Mouse (Mus musculus) liver, embryonic 11.5 days (tissue): ENCODE measurements at regions not wholly inside any gene's neighbourhood (a gene's known extent, or its start where the extent isn't known, plus 50 kb on each side); places are given as distances from the start of the nearest gene placed in this dataset.

Experiments
- ATAC-seq: fragments of 200-750 bp; cut with Nextera tagmentation; replicated peaks from 2 replicates; pipeline ENCODE4 v1.8.0; 2017; ENCODE audit warnings: moderate number of reproducible peaks, mild to moderate bottlenecking, moderate TSS enrichment, moderate library complexity; ENCODE audit not compliant: low FRiP score
- DNase-seq: peaks from one replicate; pipeline ENCODE4 v3.0.0-alpha.2; 2017; ENCODE audit warnings: low spot score
- H3K27ac ChIP-seq: fragments of 300-500 bp; sonication (generic); 2 replicates; pipeline ENCODE4 v1.5.1; 2014; ENCODE audit warnings: mild to moderate bottlenecking, low read depth, low read length, control low read depth
- H3K27me3 ChIP-seq: fragments of 300-500 bp; sonication (generic); replicated peaks from 2 replicates; pipeline ENCODE4 v1.6.1; 2014; ENCODE audit warnings: low read length, mixed read lengths; ENCODE audit not compliant: control insufficient read depth, insufficient read depth
- H3K36me3 ChIP-seq: fragments of 300-500 bp; sonication (generic); 2 replicates; pipeline ENCODE4 v1.6.1; 2014; ENCODE audit warnings: mild to moderate bottlenecking, low read length, moderate library complexity, mixed read lengths; ENCODE audit not compliant: control insufficient read depth, insufficient read depth
- H3K4me1 ChIP-seq: fragments of 300-500 bp; sonication (generic); replicated peaks from 2 replicates; pipeline ENCODE4 v1.6.1; 2014; ENCODE audit warnings: low read length, mixed read lengths; ENCODE audit not compliant: control insufficient read depth, insufficient read depth
- H3K4me2 ChIP-seq: fragments of 300-500 bp; sonication (generic); 2 replicates; pipeline ENCODE4 v1.6.1; 2014; ENCODE audit warnings: mild to moderate bottlenecking, control low read depth, moderate library complexity
- H3K4me3 ChIP-seq: fragments of 300-500 bp; sonication (generic); 2 replicates; pipeline ENCODE4 v1.5.1; 2014; ENCODE audit warnings: low read depth, low read length, control low read depth
- H3K9ac ChIP-seq: fragments of 300-500 bp; sonication (generic); 2 replicates; pipeline ENCODE4 v1.6.1; 2014; ENCODE audit warnings: low read depth, low read length, control low read depth
- H3K9me3 ChIP-seq: fragments of 300-500 bp; sonication (generic); 2 replicates; pipeline ENCODE4 v1.6.1; 2016; ENCODE audit warnings: low read length, inconsistent platforms, mixed read lengths; ENCODE audit not compliant: control insufficient read depth
- WGBS: fragments of 180-500 bp; shearing (Covaris S2); extraction: QIAGEN DNeasy Blood & Tissue Kit; methylation state at CpG from one replicate; pipeline ENCODE4 v1.1.7; 2014; 5-methylcytosine and 5-hydroxymethylcytosine counted together

DNA sequence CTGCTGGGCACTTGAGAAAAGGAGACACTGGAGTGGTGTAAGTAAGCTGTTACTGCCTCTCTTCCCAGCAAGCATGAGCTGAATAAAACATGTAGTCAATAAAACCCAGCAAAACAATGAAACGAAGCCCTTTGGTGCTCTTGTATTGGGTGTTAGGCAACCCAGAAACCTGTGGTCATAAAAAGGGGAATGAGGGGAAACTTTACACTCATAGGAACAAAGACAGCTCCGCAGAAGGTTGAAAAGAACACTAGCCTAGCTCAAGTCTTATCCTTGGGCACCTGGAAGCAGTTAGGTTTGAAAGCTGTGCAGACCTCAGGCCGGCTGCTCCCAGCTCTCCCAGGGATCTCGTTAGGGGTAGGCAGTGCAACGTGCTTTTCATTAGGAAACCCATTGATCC lies 193.6 kb downstream of the Mex3b start:
- H3K4me1 ChIP-seq, result no peaks in the 10 kb centered on the region
- no peak overlapping the region for H3K4me2 ChIP-seq
- no peak overlapping the region for H3K9ac ChIP-seq
- no peak overlapping the region for H3K4me3 ChIP-seq
- H3K27ac ChIP-seq, result no peak overlapping the region
- no peaks in the 10 kb centered on the region for H3K9me3 ChIP-seq
- no peaks in the 10 kb centered on the region for H3K27me3 ChIP-seq
- 65% methylated on average over 5 of the region's 5 CpGs for WGBS
- no peak for DNase-seq
- no peaks in the 10 kb centered on the region for H3K36me3 ChIP-seq
- no peak for ATAC-seq

DNA sequence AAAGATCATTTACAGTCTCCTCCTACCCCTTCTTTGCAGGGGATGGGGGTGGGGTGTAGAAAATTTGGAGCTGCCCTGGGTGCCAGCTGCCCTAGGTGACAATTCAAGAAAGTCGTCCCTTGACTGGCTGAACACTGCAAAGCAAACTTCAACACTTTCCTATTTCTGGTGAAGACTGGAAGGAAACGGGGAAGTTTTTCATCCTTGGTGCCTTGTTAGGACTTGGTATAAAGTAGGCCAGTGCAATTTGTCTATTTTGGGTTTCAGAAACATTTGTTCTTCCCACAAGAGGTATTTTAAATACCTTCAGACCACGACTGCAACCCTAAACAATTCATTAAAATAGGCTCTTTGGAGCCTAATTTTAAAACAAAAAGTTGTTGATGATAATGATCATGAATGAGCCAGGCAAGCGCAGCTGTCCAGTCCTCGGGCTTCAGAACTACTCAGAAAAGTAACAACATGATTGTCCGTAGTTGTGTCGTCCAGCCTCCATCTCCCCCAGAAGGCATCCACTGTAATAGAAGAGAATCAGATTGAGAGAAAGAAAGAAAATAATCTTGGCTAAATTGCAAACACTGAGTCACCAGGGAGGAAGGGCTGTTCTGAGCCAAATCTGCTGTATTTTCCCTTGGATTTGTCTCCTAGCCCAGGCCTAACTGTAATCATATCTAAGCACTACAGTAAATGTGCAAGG lies 194.2 kb downstream of the Mex3b start:
- no peak for DNase-seq
- WGBS, result 74% methylated on average over 7 of the region's 7 CpGs
- no peak overlapping the region for H3K27ac ChIP-seq
- no peak overlapping the region for H3K9ac ChIP-seq
- no peak for ATAC-seq
- H3K36me3 ChIP-seq, result no peaks in the 10 kb centered on the region
- no peak overlapping the region for H3K4me3 ChIP-seq
- no peaks in the 10 kb centered on the region for H3K4me1 ChIP-seq
- H3K27me3 ChIP-seq, result no peaks in the 10 kb centered on the region
- no peak overlapping the region for H3K4me2 ChIP-seq
- no peaks in the 10 kb centered on the region for H3K9me3 ChIP-seq

DNA sequence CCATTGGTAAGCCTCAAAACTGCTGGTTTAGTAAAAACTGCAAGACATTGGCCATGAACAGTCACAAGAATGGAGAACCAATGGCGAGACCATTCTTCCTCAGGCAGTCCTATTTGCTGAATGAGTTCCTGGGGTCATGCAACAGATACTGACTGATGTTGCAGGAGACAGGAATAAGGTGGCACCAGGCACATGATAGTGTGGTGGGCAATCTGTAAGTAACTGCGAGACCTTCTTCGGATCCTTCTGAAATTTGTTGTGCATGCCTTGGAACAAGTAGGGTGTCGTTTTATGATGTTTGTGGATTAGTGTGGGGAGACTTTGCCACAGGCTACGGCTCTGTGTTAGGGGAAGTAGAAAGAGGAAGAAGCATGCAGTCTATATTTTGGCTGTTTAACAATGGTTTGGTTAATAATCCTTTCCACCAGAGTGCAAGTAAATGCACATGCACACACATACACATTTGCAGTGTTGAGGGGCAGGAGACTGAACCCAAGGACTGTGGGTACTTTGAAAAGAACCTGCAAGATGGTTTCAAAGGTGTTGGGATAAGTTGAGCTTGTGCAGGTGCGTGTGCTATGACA lies 194.9 kb downstream of the Mex3b start:
- 67% methylated on average over 6 of the region's 6 CpGs for WGBS
- no peak overlapping the region for H3K4me2 ChIP-seq
- no peaks in the 10 kb centered on the region for H3K9me3 ChIP-seq
- no peak overlapping the region for H3K9ac ChIP-seq
- no peaks in the 10 kb centered on the region for H3K4me1 ChIP-seq
- no peak overlapping the region for H3K27ac ChIP-seq
- H3K36me3 ChIP-seq, result no peaks in the 10 kb centered on the region
- no peaks in the 10 kb centered on the region for H3K27me3 ChIP-seq
- DNase-seq (no peak), ATAC-seq (no peak)
- H3K4me3 ChIP-seq, result no peak overlapping the region

DNA sequence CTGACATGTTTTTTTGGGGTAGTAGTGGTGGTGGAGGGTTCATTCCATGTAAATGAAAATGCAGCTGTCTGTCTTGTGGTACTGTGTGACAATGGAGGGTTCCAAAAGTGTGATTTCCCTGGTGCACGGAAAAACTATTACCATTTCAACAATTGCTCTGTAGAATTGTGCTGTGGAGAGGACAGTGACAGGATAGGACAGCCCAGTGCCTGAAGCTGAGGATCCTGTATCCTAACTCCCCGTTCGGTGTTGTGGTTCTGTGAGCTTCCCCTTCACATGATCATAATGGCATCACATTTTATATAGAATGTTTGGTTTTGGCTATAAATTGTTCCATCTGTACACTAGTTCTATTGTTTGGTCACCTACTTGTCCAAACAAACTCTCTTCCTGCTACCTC lies 196.4 kb downstream of the Mex3b start:
- Histone ChIP-seq H3K4me2 (no peak overlapping the region), H3K27ac (no peak overlapping the region), H3K36me3 (no peaks in the 10 kb centered on the region), H3K9ac (no peak overlapping the region), H3K9me3 (no peaks in the 10 kb centered on the region), H3K4me1 (no peaks in the 10 kb centered on the region), H3K4me3 (no peak overlapping the region), H3K27me3 (no peaks in the 10 kb centered on the region)
- ATAC-seq (no peak), DNase-seq (no peak)
- 86% methylated on average over 3 of the region's 3 CpGs for WGBS

DNA sequence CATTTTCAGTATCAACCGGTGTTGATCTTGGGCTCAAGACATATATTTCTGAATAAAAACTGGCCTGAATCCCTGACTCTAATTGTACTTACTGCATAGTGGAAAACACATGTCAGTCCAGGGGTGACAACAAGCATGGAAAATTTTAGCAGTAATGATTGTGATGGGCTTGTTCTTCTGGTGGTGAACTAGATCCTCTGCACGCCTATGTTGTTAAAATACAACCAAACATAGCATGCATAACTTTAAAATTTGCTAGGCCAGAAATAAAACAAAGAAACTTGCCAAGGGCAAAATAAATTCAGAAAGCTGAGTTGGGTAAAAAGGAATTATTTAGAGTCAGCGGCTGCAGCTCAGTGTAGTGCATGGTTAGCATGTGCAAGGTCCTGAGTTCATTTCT lies 198.2 kb downstream of the Mex3b start:
- H3K4me1 ChIP-seq, result no peaks in the 10 kb centered on the region
- no peaks in the 10 kb centered on the region for H3K9me3 ChIP-seq
- H3K9ac ChIP-seq, result no peak overlapping the region
- no peaks in the 10 kb centered on the region for H3K36me3 ChIP-seq
- H3K27me3 ChIP-seq, result no peaks in the 10 kb centered on the region
- ATAC-seq (no peak), DNase-seq (no peak)
- no peak overlapping the region for H3K4me3 ChIP-seq
- no peak overlapping the region for H3K27ac ChIP-seq
- 85% methylated on average over 3 of the region's 3 CpGs for WGBS
- no peak overlapping the region for H3K4me2 ChIP-seq

DNA sequence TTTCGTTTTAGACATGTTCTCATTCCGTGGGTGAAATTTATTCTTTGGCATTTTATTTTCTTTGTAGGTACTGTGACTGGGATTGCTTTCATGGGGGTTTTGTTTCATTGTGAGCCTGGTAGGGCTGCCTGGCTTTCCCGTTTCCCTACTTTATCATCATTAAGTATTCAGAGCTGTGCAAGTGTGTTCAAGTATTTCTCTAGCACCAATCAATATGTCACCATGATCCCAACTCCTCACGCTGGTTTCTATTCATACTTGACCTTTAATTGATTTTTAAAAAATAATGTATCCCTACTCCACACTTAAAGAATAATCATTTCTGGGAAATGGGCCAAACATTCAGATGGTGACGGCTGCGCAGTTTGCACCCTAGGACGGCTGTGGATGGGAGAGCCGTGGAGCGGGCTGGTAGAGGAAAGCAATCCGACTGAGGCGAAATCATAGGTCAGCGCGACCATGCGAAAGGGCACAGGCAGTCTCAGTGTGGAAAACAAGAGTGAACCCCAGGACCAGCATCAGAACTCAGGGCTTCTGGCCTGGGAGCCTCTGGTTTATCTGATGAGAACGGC lies 207.4 kb downstream of the Mex3b start:
- WGBS, result 78% methylated on average over 15 of the region's 15 CpGs
- H3K9ac ChIP-seq, result no peak overlapping the region
- DNase-seq, result no peak

DNA sequence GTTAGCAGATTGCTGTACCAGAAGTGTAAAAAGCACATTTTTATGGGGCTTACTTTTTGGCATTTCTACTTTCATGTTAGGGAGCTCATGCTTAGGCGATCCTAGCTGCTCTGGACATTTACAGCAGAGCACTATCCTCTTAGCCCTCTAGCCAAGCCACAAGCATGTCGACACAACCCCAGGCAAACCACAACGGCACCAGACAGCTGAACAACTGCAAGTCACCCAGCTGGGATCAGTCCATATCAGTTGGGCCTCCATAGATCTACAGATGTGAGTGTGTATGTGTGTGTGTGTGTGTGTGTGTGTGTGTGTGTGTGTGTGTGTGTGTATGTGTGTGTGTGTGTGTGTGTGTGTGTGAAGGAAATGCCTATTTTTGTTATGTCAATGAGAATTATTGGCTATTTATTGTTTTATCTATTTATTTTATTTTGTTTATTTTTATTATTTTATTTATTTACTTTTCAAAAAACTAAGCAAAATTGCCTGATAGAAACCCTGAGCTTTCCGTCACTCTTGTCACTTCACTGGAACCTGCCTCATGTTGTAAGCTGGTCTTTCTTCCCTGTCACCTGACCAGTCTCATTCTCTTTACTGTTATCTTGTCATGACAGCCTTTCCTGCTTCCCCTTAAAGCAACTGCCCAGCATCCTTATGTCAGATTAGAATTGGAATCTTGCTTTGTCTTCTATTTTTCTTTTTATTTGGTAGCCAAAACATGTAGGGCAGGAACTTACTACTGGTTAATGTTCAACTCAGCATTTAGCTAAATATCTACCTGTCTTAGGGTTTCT lies 208.2 kb downstream of the Mex3b start:
- Histone ChIP-seq H3K4me2 (peak overlapping the region; percentile 9; the same call in 1 of the 2 replicates), H3K27me3 (no peaks in the 10 kb centered on the region), H3K4me3 (no peak overlapping the region), H3K9me3 (no peaks in the 10 kb centered on the region), H3K4me1 (peaks cover 20% of the 10 kb centered on the region), H3K9ac (no peak overlapping the region), H3K27ac (peak overlapping the region; percentile 32; the same call in 1 of the 2 replicates), H3K36me3 (no peaks in the 10 kb centered on the region)
- WGBS, result 37% methylated on average over 4 of the region's 4 CpGs
- DNase-seq (peak; percentile 61), ATAC-seq (peak; percentile 86)

More for the DNA sequence above, 207.4 kb downstream of the Mex3b start:
- ATAC-seq, result no peak
- Histone ChIP-seq H3K36me3 (no peaks in the 10 kb centered on the region), H3K9me3 (no peaks in the 10 kb centered on the region), H3K27ac (no peak overlapping the region), H3K4me3 (no peak overlapping the region), H3K4me2 (no peak overlapping the region), H3K27me3 (no peaks in the 10 kb centered on the region), H3K4me1 (peaks cover 17% of the 10 kb centered on the region)

DNA sequence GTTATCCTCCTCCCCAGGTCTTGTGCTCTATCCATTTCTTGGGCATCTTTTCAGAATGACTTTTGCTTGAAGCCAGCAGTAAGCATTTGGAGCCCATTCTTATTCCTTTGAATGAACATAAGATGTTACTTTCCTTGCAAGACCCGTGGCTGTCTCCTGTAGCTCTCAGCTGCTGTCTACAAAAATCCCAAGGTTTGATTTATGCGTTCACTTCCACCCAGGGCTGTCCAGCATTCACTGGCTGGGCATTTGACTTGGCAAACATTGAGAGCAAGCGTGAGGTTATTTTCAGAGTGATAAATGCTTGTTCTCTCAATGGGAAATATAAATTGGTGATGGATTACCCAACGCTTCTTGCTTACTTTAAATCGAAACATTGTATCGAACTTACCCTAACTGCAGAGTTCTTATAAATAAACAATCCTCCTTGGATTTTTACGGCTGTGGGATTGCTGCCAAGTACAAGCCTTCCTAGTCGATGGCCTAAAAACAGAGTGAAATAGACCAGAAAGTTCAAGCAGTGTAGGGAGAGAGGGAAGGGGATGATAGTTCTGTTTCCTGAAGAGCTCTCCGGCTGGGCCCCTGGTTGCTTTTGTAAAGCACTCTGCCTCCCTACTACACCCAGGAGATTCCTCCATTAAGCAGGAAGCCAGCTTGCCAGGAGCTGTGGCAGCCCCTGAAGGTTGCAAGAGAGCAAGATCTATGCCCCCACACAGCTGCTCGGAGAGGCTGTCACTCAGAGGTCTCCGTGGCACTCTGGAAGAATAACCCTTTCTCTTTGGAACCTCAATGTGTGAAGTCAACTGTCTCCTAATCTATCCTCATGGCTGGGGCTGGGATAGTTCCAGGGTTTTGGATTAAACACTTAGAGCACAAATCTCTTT lies 210.1 kb downstream of the Mex3b start:
- H3K4me2 ChIP-seq, result no peak overlapping the region
- H3K4me3 ChIP-seq, result no peak overlapping the region
- 51% methylated on average over 11 of the region's 11 CpGs for WGBS
- H3K9ac ChIP-seq, result no peak overlapping the region
- peaks cover 20% of the 10 kb centered on the region for H3K4me1 ChIP-seq
- peak overlapping the region; percentile 39; the same call in 1 of the 2 replicates for H3K27ac ChIP-seq
- no peak for ATAC-seq
- no peaks in the 10 kb centered on the region for H3K27me3 ChIP-seq
- DNase-seq, result no peak
- H3K9me3 ChIP-seq, result no peaks in the 10 kb centered on the region
- no peaks in the 10 kb centered on the region for H3K36me3 ChIP-seq
